ENCODE assay signal across 10 mouse cellular contexts in the genomic region with DNA sequence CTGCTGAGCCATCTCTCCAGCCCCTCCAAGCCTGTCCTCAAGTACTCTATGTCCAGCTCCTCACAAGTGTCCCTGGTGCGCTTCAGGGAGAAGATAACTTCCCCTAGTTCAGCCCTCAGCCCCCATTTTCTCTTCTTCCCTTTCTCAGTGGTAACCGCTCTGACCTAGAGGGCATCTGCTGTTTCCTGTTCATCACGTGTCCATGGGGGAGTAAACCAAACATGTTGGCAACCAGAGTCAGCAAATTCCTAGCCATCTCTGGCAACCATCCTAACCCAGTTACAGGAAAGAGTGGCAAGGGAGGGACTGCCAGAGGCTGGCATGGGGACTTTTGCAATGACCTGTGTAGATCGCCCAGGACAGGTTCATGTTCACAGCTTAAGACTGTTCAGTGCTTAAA. TPM values are rescaled to one million over a fixed set of nuclear protein-coding genes. Genes with fewer than 3 reads are reported as not detected.
DNase-seq lines count a peak whose midpoint lies in the region; ATAC-seq lines count a peak whose summit lies in the region.
"Had no signal": no experiment of that assay in that cellular context is flagged by ENCODE, and none has a peak within 500 bp of the region (broad histone marks: within the 10 kb centered on the region; RNA-seq: fewer than 3 reads in every experiment).

No protein-coding gene starts in this region.

- peak; percentile 6 to 15 for DNase-seq in cerebellum, postnatal 10 days
- no peak for DNase-seq in cerebellum, adult 11-12 months
- DNase-seq in ovary, adult 18-20 months (ENCODE audit: low spot score): peak; percentile 19
- DNase-seq in ovary, postnatal 10 days (ENCODE audit: low spot score): no peak
- DNase-seq in kidney, adult 8-10 months: peak; percentile 83 to 84
- DNase-seq in splenic B cell, adult 2 months (ENCODE audit: low read depth, low spot score): peak; percentile 42
- no peak for DNase-seq in left cerebral cortex, postnatal 36 days (ENCODE audit: low spot score in 2 of 2)

- H3K9ac ChIP-seq in forebrain, embryonic 16.5 days (replicated peaks; ENCODE audit: low read depth, low read length): no peak overlapping the region
- H3K9ac ChIP-seq: forebrain, embryonic 15.5 days; hindbrain, embryonic 15.5 days had no signal

- H3K4me1 ChIP-seq in forebrain, embryonic 16.5 days (replicated peaks; ENCODE audit: control insufficient read depth, insufficient read depth, low read length): no peaks in the 10 kb centered on the region
- H3K4me1 ChIP-seq: forebrain, embryonic 15.5 days; hindbrain, embryonic 15.5 days had no signal

- intact Hi-C loops in left cerebral cortex, postnatal 36 days (cut with DNase I): no loop called here

- H3K36me3 ChIP-seq in splenic B cell, adult 2 months (ENCODE audit: control insufficient read depth, insufficient read depth, low read length, poor library complexity, severe bottlenecking): peaks cover 2% of the 10 kb centered on the region; the same call in 1 of the 2 replicates
- no peaks in the 10 kb centered on the region for H3K36me3 ChIP-seq in forebrain, embryonic 16.5 days (ENCODE audit: control insufficient read depth, insufficient read depth)
- H3K36me3 ChIP-seq: forebrain, embryonic 15.5 days had no signal

- ATAC-seq in forebrain, embryonic 16.5 days: no peak
- ATAC-seq: forebrain, embryonic 15.5 days had no signal

- 0 out of 2 replicates have a peak, but pooled peaks cover 2% of the 10 kb centered on the region for H3K9me3 ChIP-seq in forebrain, embryonic 16.5 days (ENCODE audit: control insufficient read depth, low read length)
- H3K9me3 ChIP-seq: forebrain, embryonic 15.5 days; hindbrain, embryonic 15.5 days had no signal

- no peak overlapping the region for H3K27ac ChIP-seq in forebrain, embryonic 16.5 days (ENCODE audit: low read length)
- H3K27ac ChIP-seq: forebrain, embryonic 15.5 days; hindbrain, embryonic 15.5 days had no signal

- H3K4me2 ChIP-seq in forebrain, embryonic 16.5 days (ENCODE audit: low read length): no peak overlapping the region
- H3K4me2 ChIP-seq: forebrain, embryonic 15.5 days; hindbrain, embryonic 15.5 days had no signal

- WGBS in forebrain, embryonic 16.5 days: 86% methylated on average over 4 of the region's 4 CpGs

- no peaks in the 10 kb centered on the region for H3K27me3 ChIP-seq in splenic B cell, adult 2 months (ENCODE audit: control insufficient read depth, insufficient read depth, low read length, poor library complexity, severe bottlenecking)
- H3K27me3 ChIP-seq in forebrain, embryonic 16.5 days (replicated peaks; ENCODE audit: control insufficient read depth, insufficient read depth, low read length): no peaks in the 10 kb centered on the region
- H3K27me3 ChIP-seq: forebrain, embryonic 15.5 days; hindbrain, embryonic 15.5 days had no signal

- H3K4me3 ChIP-seq in forebrain, embryonic 16.5 days (replicated peaks; ENCODE audit: low read length): no peak overlapping the region
- H3K4me3 ChIP-seq: forebrain, embryonic 15.5 days; hindbrain, embryonic 15.5 days had no signal

RNA-seq across cellular contexts. Expression of gene Slc41a2, which starts 36.0 kb away (rescaled TPM):
- 10 to 100 TPM; 24.1 to 26.6 TPM for total RNA-seq in left cerebral cortex, postnatal 36 days (2021)
- 4.8 and 6.8 TPM in 2 replicates for polyA plus RNA-seq in forebrain, embryonic 16.5 days (2015; fragmentation: Nextera tagmentation; extraction: Ambion mirVana)

RNA-seq across cellular contexts. Expression of gene D10Wsu102e, which starts 58.3 kb away (rescaled TPM):
- 1 to 10 TPM; 2.6 to 4.8 TPM for total RNA-seq in left cerebral cortex, postnatal 36 days (2021)
- polyA plus RNA-seq in forebrain, embryonic 16.5 days (2015; fragmentation: Nextera tagmentation; extraction: Ambion mirVana): 1.1 and 1.3 TPM in 2 replicates

Comparison
In these comparisons a context has a peak if more than half of its experiments do, and no peak if none do; other contexts are left out.
1. DNase-seq: peak in cerebellum, postnatal 10 days (2 of 2), ovary, adult 18-20 months (single experiment), kidney, adult 8-10 months (2 of 2) and splenic B cell, adult 2 months (single experiment); none in cerebellum, adult 11-12 months (single experiment), ovary, postnatal 10 days (single experiment) and left cerebral cortex, postnatal 36 days (0 of 2).